Mouse (Mus musculus): Measurements from ENCODE around the gene Acoxl. TPM values are rescaled to one million over a fixed set of nuclear protein-coding genes. Genes with fewer than 3 reads are reported as not detected.
A peak's percentile ranks its signal among the peaks of the same experiment; 100 is the strongest.
"Not testable (repeated sequence)": the region's sequence is repeated elsewhere in the genome, so short reads cannot be mapped to it uniquely, and the experiment has no call there.

Gene Acoxl
- polyA plus RNA-seq, 1 experiment from 2014 or later, result 0.14 TPM

- no peak for DNase-seq (ENCODE audit: low spot score)
- H3K9me3 ChIP-seq (ENCODE audit: control insufficient read depth, low read length), result no peaks in the 10 kb centered on the region
- 91% methylated on average over 6 of the region's 6 CpGs for WGBS
- H3K27ac ChIP-seq (ENCODE audit: low read depth, low read length), result no peak overlapping the region
- H3K27me3 ChIP-seq (ENCODE audit: control insufficient read depth, insufficient read depth, low read length), result no peaks in the 10 kb centered on the region
- no peak for ATAC-seq (ENCODE audit: low FRiP score)
- H3K4me1 ChIP-seq (replicated peaks; ENCODE audit: control insufficient read depth, insufficient read depth, low read length), result peaks cover 7% of the 10 kb centered on the region; the same call in 1 of the 2 replicates
- H3K36me3 ChIP-seq (ENCODE audit: control insufficient read depth, insufficient read depth, low read length), result no peaks in the 10 kb centered on the region
- H3K4me2 ChIP-seq (replicated peaks; ENCODE audit: low read depth, low read length), result no peak overlapping the region
- H3K4me3 ChIP-seq (ENCODE audit: low read depth, low read length), result no peak overlapping the region
- H3K9ac ChIP-seq (ENCODE audit: low read depth, low read length), result no peak overlapping the region
Observed at GRCm38 (mm10) chr2:128090283-128090885, 251.7 kb downstream of the Acoxl start.

- no peaks in the 10 kb centered on the region for H3K9me3 ChIP-seq (ENCODE audit: control insufficient read depth, low read length)
- H3K36me3 ChIP-seq (ENCODE audit: control insufficient read depth, insufficient read depth, low read length), result no peaks in the 10 kb centered on the region
- H3K27ac ChIP-seq (ENCODE audit: low read depth, low read length), result no peak overlapping the region
- peaks cover 7% of the 10 kb centered on the region; the same call in 1 of the 2 replicates for H3K4me1 ChIP-seq (replicated peaks; ENCODE audit: control insufficient read depth, insufficient read depth, low read length)
- H3K4me2 ChIP-seq (replicated peaks; ENCODE audit: low read depth, low read length), result no peak overlapping the region
- H3K27me3 ChIP-seq (ENCODE audit: control insufficient read depth, insufficient read depth, low read length), result no peaks in the 10 kb centered on the region
- H3K9ac ChIP-seq (ENCODE audit: low read depth, low read length), result no peak overlapping the region
- whole genome bisulfite sequencing, result 42% methylated on average over 11 of the region's 11 CpGs
- peak; percentile 56 for DNase-seq (ENCODE audit: low spot score)
- H3K4me3 ChIP-seq (ENCODE audit: low read depth, low read length), result no peak overlapping the region
- peak; percentile 71 for ATAC-seq (ENCODE audit: low FRiP score)
Observed at GRCm38 (mm10) chr2:128091431-128092369, 253.0 kb downstream of the Acoxl start.

- H3K4me3 ChIP-seq (ENCODE audit: low read depth, low read length), result no peak overlapping the region
- DNase-seq (ENCODE audit: low spot score) (no peak), ATAC-seq (ENCODE audit: low FRiP score) (no peak)
- peaks cover 7% of the 10 kb centered on the region; the same call in 1 of the 2 replicates for H3K4me1 ChIP-seq (replicated peaks; ENCODE audit: control insufficient read depth, insufficient read depth, low read length)
- H3K36me3 ChIP-seq (ENCODE audit: control insufficient read depth, insufficient read depth, low read length), result no peaks in the 10 kb centered on the region
- H3K27me3 ChIP-seq (ENCODE audit: control insufficient read depth, insufficient read depth, low read length), result no peaks in the 10 kb centered on the region
- no peak overlapping the region for H3K27ac ChIP-seq (ENCODE audit: low read depth, low read length)
- WGBS, result 63% methylated on average over 2 of the region's 2 CpGs
- no peaks in the 10 kb centered on the region for H3K9me3 ChIP-seq (ENCODE audit: control insufficient read depth, low read length)
- no peak overlapping the region for H3K9ac ChIP-seq (ENCODE audit: low read depth, low read length)
- no peak overlapping the region for H3K4me2 ChIP-seq (replicated peaks; ENCODE audit: low read depth, low read length)
Observed at GRCm38 (mm10) chr2:128092451-128092850, 253.8 kb downstream of the Acoxl start.

GRCm38 (mm10) chr2:128094196-128094595, 255.5 kb downstream of the Acoxl start:
- Histone ChIP-seq H3K27me3 (ENCODE audit: control insufficient read depth, insufficient read depth, low read length) (no peaks in the 10 kb centered on the region), H3K9ac (ENCODE audit: low read depth, low read length) (no peak overlapping the region), H3K9me3 (ENCODE audit: control insufficient read depth, low read length) (no peaks in the 10 kb centered on the region), H3K4me3 (ENCODE audit: low read depth, low read length) (no peak overlapping the region), H3K4me1 (replicated peaks; ENCODE audit: control insufficient read depth, insufficient read depth, low read length) (peaks cover 7% of the 10 kb centered on the region; the same call in 1 of the 2 replicates), H3K27ac (ENCODE audit: low read depth, low read length) (no peak overlapping the region), H3K4me2 (replicated peaks; ENCODE audit: low read depth, low read length) (no peak overlapping the region), H3K36me3 (ENCODE audit: control insufficient read depth, insufficient read depth, low read length) (no peaks in the 10 kb centered on the region)
- ATAC-seq (ENCODE audit: low FRiP score) (no peak), DNase-seq (ENCODE audit: low spot score) (no peak)
- 82% methylated on average over 5 of the region's 5 CpGs for WGBS

- H3K9me3 ChIP-seq (ENCODE audit: control insufficient read depth, low read length), result no peaks in the 10 kb centered on the region
- DNase-seq (ENCODE audit: low spot score) (no peak), ATAC-seq (ENCODE audit: low FRiP score) (no peak)
- 73% methylated on average over 2 of the region's 2 CpGs for WGBS
- peaks cover 7% of the 10 kb centered on the region; the same call in 1 of the 2 replicates for H3K4me1 ChIP-seq (replicated peaks; ENCODE audit: control insufficient read depth, insufficient read depth, low read length)
- no peak overlapping the region for H3K9ac ChIP-seq (ENCODE audit: low read depth, low read length)
- H3K36me3 ChIP-seq (ENCODE audit: control insufficient read depth, insufficient read depth, low read length), result no peaks in the 10 kb centered on the region
- H3K4me3 ChIP-seq (ENCODE audit: low read depth, low read length), result no peak overlapping the region
- H3K27me3 ChIP-seq (ENCODE audit: control insufficient read depth, insufficient read depth, low read length), result no peaks in the 10 kb centered on the region
- no peak overlapping the region for H3K4me2 ChIP-seq (replicated peaks; ENCODE audit: low read depth, low read length)
- H3K27ac ChIP-seq (ENCODE audit: low read depth, low read length), result no peak overlapping the region
Observed at GRCm38 (mm10) chr2:128094602-128095001, 255.9 kb downstream of the Acoxl start.

GRCm38 (mm10) chr2:128095270-128095669, 256.6 kb downstream of the Acoxl start:
- H3K36me3 ChIP-seq (ENCODE audit: control insufficient read depth, insufficient read depth, low read length), result no peaks in the 10 kb centered on the region
- H3K9me3 ChIP-seq (ENCODE audit: control insufficient read depth, low read length), result no peaks in the 10 kb centered on the region
- no peak for ATAC-seq (ENCODE audit: low FRiP score)
- no peak for DNase-seq (ENCODE audit: low spot score)
- H3K27ac ChIP-seq (ENCODE audit: low read depth, low read length), result no peak overlapping the region
- no peaks in the 10 kb centered on the region for H3K27me3 ChIP-seq (ENCODE audit: control insufficient read depth, insufficient read depth, low read length)
- no peak overlapping the region for H3K9ac ChIP-seq (ENCODE audit: low read depth, low read length)
- 53% methylated on average over 1 of the region's 1 CpGs for WGBS
- no peak overlapping the region for H3K4me2 ChIP-seq (replicated peaks; ENCODE audit: low read depth, low read length)
- no peak overlapping the region for H3K4me3 ChIP-seq (ENCODE audit: low read depth, low read length)
- peaks cover 7% of the 10 kb centered on the region; the same call in 1 of the 2 replicates for H3K4me1 ChIP-seq (replicated peaks; ENCODE audit: control insufficient read depth, insufficient read depth, low read length)

GRCm38 (mm10) chr2:128096070-128096469, 257.4 kb downstream of the Acoxl start:
- no peak overlapping the region for H3K4me3 ChIP-seq (ENCODE audit: low read depth, low read length)
- no peak overlapping the region for H3K9ac ChIP-seq (ENCODE audit: low read depth, low read length)
- WGBS, result 91% methylated on average over 1 of the region's 1 CpGs
- peaks cover 7% of the 10 kb centered on the region; the same call in 1 of the 2 replicates for H3K4me1 ChIP-seq (replicated peaks; ENCODE audit: control insufficient read depth, insufficient read depth, low read length)
- DNase-seq (ENCODE audit: low spot score) (no peak), ATAC-seq (ENCODE audit: low FRiP score) (no peak)
- no peaks in the 10 kb centered on the region for H3K27me3 ChIP-seq (ENCODE audit: control insufficient read depth, insufficient read depth, low read length)
- no peak overlapping the region for H3K4me2 ChIP-seq (replicated peaks; ENCODE audit: low read depth, low read length)
- H3K27ac ChIP-seq (ENCODE audit: low read depth, low read length), result no peak overlapping the region
- no peaks in the 10 kb centered on the region for H3K9me3 ChIP-seq (ENCODE audit: control insufficient read depth, low read length)
- H3K36me3 ChIP-seq (ENCODE audit: control insufficient read depth, insufficient read depth, low read length), result no peaks in the 10 kb centered on the region

GRCm38 (mm10) chr2:128098118-128098517, 259.4 kb downstream of the Acoxl start:
- H3K4me1 ChIP-seq (replicated peaks; ENCODE audit: control insufficient read depth, insufficient read depth, low read length); H3K9ac ChIP-seq (ENCODE audit: low read depth, low read length); H3K27me3 ChIP-seq (ENCODE audit: control insufficient read depth, insufficient read depth, low read length); ATAC-seq (ENCODE audit: low FRiP score); H3K9me3 ChIP-seq (ENCODE audit: control insufficient read depth, low read length); DNase-seq (ENCODE audit: low spot score); H3K36me3 ChIP-seq (ENCODE audit: control insufficient read depth, insufficient read depth, low read length); H3K4me2 ChIP-seq (replicated peaks; ENCODE audit: low read depth, low read length); H3K4me3 ChIP-seq (ENCODE audit: low read depth, low read length); H3K27ac ChIP-seq (ENCODE audit: low read depth, low read length): not testable (repeated sequence)
- WGBS, result 77% methylated on average over 3 of the region's 5 CpGs

Measured in hindbrain, embryonic 11.5 days (tissue).